Mouse (Mus musculus) heart, postnatal 0 days (tissue): ENCODE results near the gene Lcn6. TPM values are rescaled to one million over a fixed set of nuclear protein-coding genes. Genes with fewer than 3 reads are reported as not detected.
A peak's percentile ranks its signal among the peaks of the same experiment; 100 is the strongest.
"Not testable (repeated sequence)": the region's sequence is repeated elsewhere in the genome, so short reads cannot be mapped to it uniquely, and the experiment has no call there.

Experiments used
- ATAC-seq: fragments of 200-750 bp; cut with Nextera tagmentation; 2 replicates; pipeline ENCODE4 v1.8.0; 2017; ENCODE audit warnings: low read depth, moderate number of reproducible peaks, moderate library complexity; ENCODE audit not compliant: insufficient read depth
- DNase-seq: peaks from one replicate; pipeline ENCODE4 v3.0.0-alpha.2; 2016; ENCODE audit warnings: low spot score
- H3K27ac ChIP-seq: fragments of 300-500 bp; sonication (generic); 2 replicates; pipeline ENCODE4 v1.5.1; 2014; ENCODE audit warnings: low read depth, mild to moderate bottlenecking
- H3K27me3 ChIP-seq: fragments of 300-500 bp; sonication (generic); 2 replicates; pipeline ENCODE4 v1.6.1; 2014; ENCODE audit warnings: low read length, mixed read lengths; ENCODE audit not compliant: control insufficient read depth, insufficient read depth
- H3K36me3 ChIP-seq: fragments of 300-500 bp; sonication (generic); replicated peaks from 2 replicates; pipeline ENCODE4 v1.6.1; 2014; ENCODE audit warnings: low read length, mixed read lengths; ENCODE audit not compliant: control insufficient read depth, insufficient read depth
- H3K4me1 ChIP-seq: fragments of 300-500 bp; sonication (generic); 2 replicates; pipeline ENCODE4 v1.6.1; 2014; ENCODE audit warnings: antibody characterized with exemption; ENCODE audit not compliant: control insufficient read depth, insufficient read depth
- H3K4me2 ChIP-seq: fragments of 300-500 bp; sonication (generic); 2 replicates; pipeline ENCODE4 v1.6.1; 2014; ENCODE audit warnings: low read depth, mild to moderate bottlenecking, low read length, moderate library complexity
- H3K4me3 ChIP-seq: fragments of 300-500 bp; sonication (generic); 2 replicates; pipeline ENCODE4 v1.5.1; 2014; ENCODE audit warnings: low read depth, low read length
- H3K9ac ChIP-seq: fragments of 300-500 bp; sonication (generic); replicated peaks from 2 replicates; pipeline ENCODE4 v1.6.1; 2014; ENCODE audit warnings: low read depth, low read length, mixed read lengths
- H3K9me3 ChIP-seq: fragments of 300-500 bp; sonication (generic); replicated peaks from 2 replicates; pipeline ENCODE4 v1.6.1; 2016; ENCODE audit warnings: low read length; ENCODE audit not compliant: control insufficient read depth
- CTCF ChIP-seq: IDR thresholded peaks from 2 replicates; pipeline ENCODE4 v1.5.1; 2016; ENCODE audit warnings: antibody characterized with exemption, control low read depth, low read depth
- EP300 ChIP-seq: IDR thresholded peaks from 2 replicates; pipeline ENCODE4 v1.6.1; 2016; ENCODE audit warnings: antibody characterized with exemption, low read depth
- WGBS: fragments of 180-500 bp; shearing (Covaris S2); extraction: QIAGEN DNeasy Blood & Tissue Kit; methylation state at CpG from one replicate; pipeline ENCODE4 v1.1.7; 2014; 5-methylcytosine and 5-hydroxymethylcytosine counted together
- polyA plus RNA-seq: library from polyadenylated mRNA; unstranded; fragments of >200 nt; fragmentation: Nextera tagmentation; extraction: Ambion mirVana; gene quantifications from 2 replicates; pipeline ENCODE4 v1.2.1, GENCODE M21; 2015
- total RNA-seq: library from RNA; depleted of rRNA; stranded (reverse); fragments of >200 nt; gene quantifications from 2 replicates; pipeline ENCODE4 v1.2.3, GENCODE M21; 2014; ENCODE audit warnings: low replicate concordance

The Lcn6 gene
- total and polyA plus RNA-seq, 2 experiments from 2014 or later: not detected

- Histone ChIP-seq H3K27me3 (no peaks in the 10 kb centered on the region), H3K4me3 (no peak overlapping the region), H3K4me2 (no peak overlapping the region), H3K9ac (no peak overlapping the region), H3K36me3 (no peaks in the 10 kb centered on the region), H3K27ac (no peak overlapping the region), H3K9me3 (no peaks in the 10 kb centered on the region), H3K4me1 (peaks cover 8% of the 10 kb centered on the region; the same call in 1 of the 2 replicates)
- ATAC-seq: no peak
- no peak for TF ChIP-seq CTCF
- TF ChIP-seq EP300: no peak
- 38% methylated on average over 4 of the region's 4 CpGs for WGBS
- DNase-seq: no peak
Measured at GRCm38 (mm10) chr2:25703706-25704105, 27.1 kb downstream of the Lcn6 start.

- Histone ChIP-seq H3K9ac (peak within 1 kb of the TSS; percentile 69), H3K27me3 (no peaks in the 10 kb centered on the region), H3K4me3 (peak within 1 kb of the TSS; percentile 76), H3K4me2 (peak within 1 kb of the TSS; percentile 96), H3K36me3 (no peaks in the 10 kb centered on the region), H3K4me1 (peaks cover 8% of the 10 kb centered on the region; the same call in 1 of the 2 replicates), H3K27ac (peak within 1 kb of the TSS; percentile 48; the same call in 1 of the 2 replicates), H3K9me3 (no peaks in the 10 kb centered on the region)
- no peak for TF ChIP-seq EP300
- TF ChIP-seq CTCF: peak; percentile 70
- under 1% methylated on average over 76 of the region's 78 CpGs for WGBS
- DNase-seq (peak; percentile 75), ATAC-seq (peak; percentile 89)
Measured at GRCm38 (mm10) chr2:25706643-25707481, 30.3 kb downstream of the Lcn6 start, which contains the start of gene Bmyc. Gene Bmyc (plus strand): TSS chr2:25706739.

GRCm38 (mm10) chr2:25708121-25708520 lies 31.5 kb downstream of the Lcn6 start:
- Histone ChIP-seq H3K36me3 (no peaks in the 10 kb centered on the region), H3K27ac (no peak overlapping the region), H3K4me3 (no peak overlapping the region), H3K9me3 (no peaks in the 10 kb centered on the region), H3K27me3 (no peaks in the 10 kb centered on the region), H3K9ac (no peak overlapping the region), H3K4me2 (no peak overlapping the region; the same call in 1 of the 2 replicates), H3K4me1 (peaks cover 8% of the 10 kb centered on the region; the same call in 1 of the 2 replicates)
- DNase-seq (peak; percentile 19), ATAC-seq (no peak)
- 63% methylated on average over 2 of the region's 2 CpGs for WGBS
- TF ChIP-seq EP300 (no peak), CTCF (no peak)

GRCm38 (mm10) chr2:25709056-25709455 lies 32.5 kb downstream of the Lcn6 start:
- H3K27me3 ChIP-seq, H3K4me2 ChIP-seq, H3K4me3 ChIP-seq, DNase-seq, H3K9ac ChIP-seq, H3K9me3 ChIP-seq, H3K27ac ChIP-seq, ATAC-seq, H3K36me3 ChIP-seq, H3K4me1 ChIP-seq: not testable (repeated sequence)
- 90% methylated on average over 1 of the region's 1 CpGs for WGBS

- not testable (repeated sequence) for H3K4me1 ChIP-seq, H3K27me3 ChIP-seq, H3K9me3 ChIP-seq, H3K4me2 ChIP-seq, H3K27ac ChIP-seq, DNase-seq, H3K4me3 ChIP-seq, H3K9ac ChIP-seq, H3K36me3 ChIP-seq, ATAC-seq
- 68% methylated on average over 2 of the region's 2 CpGs for WGBS
Measured at GRCm38 (mm10) chr2:25709791-25710190, 33.2 kb downstream of the Lcn6 start.

- not testable (repeated sequence) for ATAC-seq, H3K4me1 ChIP-seq, H3K9ac ChIP-seq, DNase-seq, H3K36me3 ChIP-seq, H3K9me3 ChIP-seq, H3K27me3 ChIP-seq, H3K4me2 ChIP-seq, H3K27ac ChIP-seq, H3K4me3 ChIP-seq
- 14% methylated on average over 3 of the region's 3 CpGs for WGBS
Measured at GRCm38 (mm10) chr2:25711641-25712040, 35.1 kb downstream of the Lcn6 start.
